Mouse (Mus musculus) adrenal gland, postnatal 25 days (tissue): ENCODE measurements around the gene Cd79b. TPM values are rescaled to one million over a fixed set of nuclear protein-coding genes. Genes with fewer than 3 reads are reported as not detected.
A peak's percentile ranks its signal among the peaks of the same experiment; 100 is the strongest.

Experiments used
- DNase-seq: peaks from one replicate; pipeline ENCODE4 v3.0.0; 2021; ENCODE audit warnings: mixed read lengths
- total RNA-seq: library from RNA; stranded (reverse); gene quantifications from 2 replicates; pipeline ENCODE4 v1.2.3, GENCODE M21; 2021

Gene Cd79b
- total RNA-seq, 1 experiment from 2014 or later: 1.4 TPM

- no peak for DNase-seq
These were observed 4.1 kb upstream of the Cd79b start for GRCm38 (mm10) chr11:106318406-106319366.

DNA sequence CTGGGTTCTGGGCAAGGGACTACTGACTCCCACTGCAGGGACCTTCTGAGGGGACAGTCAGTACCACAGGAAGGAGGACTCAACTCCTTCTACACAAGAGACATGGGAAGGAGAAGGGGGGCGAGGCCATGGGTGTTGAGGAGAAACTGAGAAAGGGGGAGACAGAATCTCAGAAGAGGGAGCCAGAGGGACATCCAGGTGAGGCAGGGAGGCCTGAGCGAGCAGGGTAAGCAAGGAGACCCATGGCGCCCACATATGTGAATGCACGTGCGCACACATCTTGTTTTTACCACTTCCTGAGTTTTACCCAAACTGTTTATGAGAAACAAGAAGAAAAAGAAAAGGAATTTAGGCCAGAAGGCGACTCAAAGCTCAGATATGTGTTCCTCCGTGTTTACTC is 3.2 kb upstream of the Cd79b start:
- no peak for DNase-seq

- DNase-seq: no peak
These were observed 1.9 kb upstream of the Cd79b start for GRCm38 (mm10) chr11:106316416-106316815.

GRCm38 (mm10) chr11:106313533-106313932 is 1.0 kb downstream of the Cd79b start:
- no peak for DNase-seq

DNA sequence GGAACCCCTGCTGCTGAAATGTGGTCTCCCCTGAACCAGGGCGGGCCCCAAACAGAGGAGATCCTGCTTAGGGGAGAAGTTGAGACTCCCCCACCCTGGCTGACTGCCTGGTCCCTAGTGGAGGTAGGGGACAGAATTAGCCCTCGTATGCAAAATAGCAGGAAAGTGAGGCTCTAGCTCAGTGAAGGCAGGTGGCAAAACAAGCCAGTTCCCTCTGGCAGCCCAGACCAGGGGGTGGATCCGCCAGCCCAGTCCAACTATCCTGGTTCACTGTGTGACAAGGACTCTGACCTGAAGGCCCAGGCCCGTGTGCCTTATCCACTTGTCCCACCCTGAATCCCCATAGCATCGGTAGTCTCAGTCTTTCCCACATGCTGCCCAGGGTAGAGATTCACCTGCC is 4.4 kb downstream of the Cd79b start:
- DNase-seq: no peak

DNA sequence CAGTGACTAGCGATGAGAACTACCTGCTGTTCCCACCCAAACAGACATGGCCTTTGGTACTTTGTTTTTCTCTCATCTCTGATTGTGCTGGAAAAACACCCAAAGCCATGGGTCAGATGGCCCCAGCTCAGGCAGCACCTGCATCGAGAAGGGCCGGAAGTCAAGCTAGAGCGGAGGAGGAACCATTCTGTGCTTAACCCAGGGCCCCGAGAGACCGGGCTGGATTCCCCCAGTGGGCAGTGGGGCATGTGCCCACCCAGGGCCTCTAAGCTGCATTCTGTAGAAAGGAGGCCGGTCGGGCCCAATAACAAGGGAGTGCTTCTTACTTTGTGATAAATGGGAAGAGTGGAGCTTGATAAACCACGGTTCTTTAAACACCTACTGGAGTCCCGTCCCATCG is 6.4 kb downstream of the Cd79b start:
- no peak for DNase-seq

- no peak for DNase-seq
These were observed 7.1 kb downstream of the Cd79b start for GRCm38 (mm10) chr11:106307432-106307831.

GRCm38 (mm10) chr11:106306758-106307157 is 7.8 kb downstream of the Cd79b start:
- no peak for DNase-seq

DNA sequence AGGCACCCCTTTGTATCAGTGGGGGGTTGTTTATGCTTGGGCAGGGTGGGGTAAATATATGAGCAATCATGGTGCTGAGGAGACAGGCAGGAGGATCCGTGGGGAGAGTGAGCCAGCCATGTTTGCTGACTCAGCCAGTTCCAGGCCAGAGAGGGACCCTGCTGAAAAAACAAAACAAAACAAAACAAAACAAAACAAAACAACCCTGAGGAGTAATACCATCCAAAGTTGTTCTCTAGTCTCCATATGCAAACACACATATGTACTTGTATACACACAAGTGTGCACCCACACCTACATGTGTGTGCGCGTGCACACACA is 8.5 kb downstream of the Cd79b start:
- DNase-seq: no peak

- DNase-seq: no peak
These were observed 9.1 kb downstream of the Cd79b start for GRCm38 (mm10) chr11:106305348-106306064.

DNA sequence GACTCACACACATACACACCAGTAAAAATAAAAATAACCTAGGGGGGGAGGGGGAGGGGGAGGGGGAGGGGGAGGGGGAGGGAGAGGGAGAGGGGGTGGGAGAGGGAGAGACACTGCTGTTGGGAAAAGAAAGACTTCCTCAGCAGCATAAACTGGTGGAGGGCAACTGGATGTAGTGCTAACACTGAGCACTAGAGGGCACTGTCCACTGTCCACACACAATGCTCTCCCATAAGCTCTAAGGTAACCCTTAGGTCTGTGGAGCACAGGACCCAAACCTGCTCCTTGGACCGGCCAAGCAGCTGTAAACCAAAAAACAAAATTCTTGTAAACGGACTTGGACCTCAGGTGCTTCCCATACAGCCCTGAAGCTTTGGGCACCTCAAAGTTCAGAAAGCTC is 11.9 kb downstream of the Cd79b start:
- DNase-seq: peak; percentile 59

- DNase-seq: no peak
These were observed 12.8 kb downstream of the Cd79b start, which contains the start of gene Gh for GRCm38 (mm10) chr11:106301765-106302164. Gene Gh (minus strand): TSS chr11:106301865.

- DNase-seq: no peak
These were observed 22.7 kb downstream of the Cd79b start for GRCm38 (mm10) chr11:106291861-106292260.

DNA sequence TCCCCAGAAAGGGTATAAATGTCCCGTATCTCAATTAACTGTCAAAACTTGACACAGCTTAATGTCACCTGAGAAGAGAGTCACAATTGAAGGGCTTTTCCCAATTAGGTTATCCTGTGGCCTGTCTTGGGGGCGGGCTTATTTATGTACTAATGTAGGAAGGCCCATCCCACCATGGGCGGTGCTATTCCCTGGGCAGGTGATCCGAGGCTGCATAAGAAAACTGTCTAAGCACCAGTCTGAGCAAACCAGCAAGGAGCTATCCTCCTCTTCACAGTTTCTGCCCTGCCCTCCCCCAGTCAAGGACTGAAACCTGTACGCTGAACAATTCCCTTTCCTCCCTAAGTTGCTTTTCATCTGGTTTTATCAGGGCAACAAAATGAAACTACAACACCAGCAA is 24.2 kb downstream of the Cd79b start:
- no peak for DNase-seq

DNA sequence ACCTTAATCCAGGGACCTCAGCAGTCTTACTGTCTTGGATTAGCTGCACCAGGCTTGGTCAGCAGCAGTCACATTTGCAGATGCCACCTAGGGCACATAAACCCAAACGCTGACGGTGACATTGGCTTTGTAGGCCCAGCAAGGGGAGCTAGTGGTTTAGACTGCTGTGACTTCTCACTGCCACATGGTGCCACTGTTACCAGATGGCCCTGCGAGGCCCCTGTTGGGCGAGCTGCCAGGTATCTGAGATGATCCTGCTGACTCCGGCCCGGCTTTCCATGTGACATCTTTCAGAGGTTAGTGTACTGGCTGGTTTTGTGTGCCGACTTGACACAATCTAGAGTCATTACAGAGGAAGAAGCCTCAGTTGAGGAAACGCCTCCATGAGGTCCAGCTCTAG is 25.2 kb downstream of the Cd79b start:
- peak; percentile 89 for DNase-seq

- DNase-seq: no peak
These were observed 27.6 kb downstream of the Cd79b start for GRCm38 (mm10) chr11:106286987-106287386.

- DNase-seq: no peak
These were observed 28.4 kb downstream of the Cd79b start for GRCm38 (mm10) chr11:106286206-106286605.

- DNase-seq: no peak
These were observed 30.4 kb downstream of the Cd79b start for GRCm38 (mm10) chr11:106284126-106284525.

DNA sequence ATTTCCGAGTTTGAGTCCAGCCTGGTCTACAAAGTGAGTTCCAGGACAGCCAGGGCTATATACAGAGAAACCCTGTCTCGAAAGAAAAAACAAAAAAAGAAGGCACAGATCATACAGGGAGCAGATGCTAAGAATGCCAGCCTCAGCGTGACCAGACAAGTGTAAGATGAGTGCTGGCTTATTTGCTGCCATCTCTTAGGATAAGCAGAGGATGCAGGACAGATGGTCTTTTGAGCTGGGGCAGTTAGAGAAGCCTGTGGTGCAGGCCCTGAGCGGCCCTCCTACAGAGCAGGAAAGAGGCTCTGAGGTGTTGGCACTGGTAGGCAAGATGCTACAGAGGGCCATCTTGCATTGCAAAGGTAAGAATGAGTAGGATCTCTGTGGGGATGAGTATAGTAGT is 31.2 kb downstream of the Cd79b start:
- no peak for DNase-seq

DNA sequence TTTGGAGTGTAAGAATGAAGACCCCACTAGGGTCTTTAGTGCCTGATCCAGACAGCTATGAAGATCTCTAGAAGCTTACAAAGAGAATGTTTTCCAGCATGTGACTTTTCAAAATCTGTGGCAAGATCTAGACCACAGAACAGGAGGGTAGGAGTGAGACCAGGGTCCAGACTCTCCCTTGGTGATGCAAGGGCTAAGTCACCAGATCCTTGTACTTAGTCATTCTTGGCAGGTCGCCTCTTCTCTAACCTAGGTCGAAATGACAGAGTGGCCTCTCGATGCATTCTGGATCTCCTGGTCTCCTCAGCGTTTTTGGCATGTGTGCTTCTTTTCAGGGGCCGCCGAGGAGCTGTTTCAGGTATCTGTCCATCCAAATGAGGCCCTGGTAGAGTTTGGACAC is 32.1 kb downstream of the Cd79b start:
- no peak for DNase-seq

DNA sequence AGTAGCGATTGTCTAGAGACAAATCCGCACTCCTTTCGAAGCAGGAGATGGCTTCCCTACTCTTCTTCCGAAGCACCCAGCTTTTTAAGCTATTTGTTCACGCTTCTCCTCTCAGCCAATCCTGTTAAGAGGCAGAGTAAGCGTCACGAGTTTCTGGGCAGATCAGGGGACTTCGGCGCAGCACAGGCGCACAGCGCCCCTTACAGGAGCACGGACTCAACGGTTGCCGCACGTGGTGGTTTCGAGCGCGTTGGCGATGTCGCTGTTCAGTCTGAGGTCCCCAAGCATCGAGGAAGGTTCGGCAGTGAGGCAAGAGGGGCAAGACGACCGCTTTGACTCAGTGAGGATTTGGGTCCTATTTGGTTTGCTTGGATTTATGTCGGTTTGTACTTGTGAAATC is 38.1 kb downstream of the Cd79b start, which contains the start of gene Tcam1:
TSS of gene Tcam1 (plus strand) at position 219 of the 400 bp plus-strand sequence.
- peak; percentile 91 for DNase-seq

GRCm38 (mm10) chr11:106274971-106275411 is 39.6 kb downstream of the Cd79b start:
- DNase-seq: no peak

DNA sequence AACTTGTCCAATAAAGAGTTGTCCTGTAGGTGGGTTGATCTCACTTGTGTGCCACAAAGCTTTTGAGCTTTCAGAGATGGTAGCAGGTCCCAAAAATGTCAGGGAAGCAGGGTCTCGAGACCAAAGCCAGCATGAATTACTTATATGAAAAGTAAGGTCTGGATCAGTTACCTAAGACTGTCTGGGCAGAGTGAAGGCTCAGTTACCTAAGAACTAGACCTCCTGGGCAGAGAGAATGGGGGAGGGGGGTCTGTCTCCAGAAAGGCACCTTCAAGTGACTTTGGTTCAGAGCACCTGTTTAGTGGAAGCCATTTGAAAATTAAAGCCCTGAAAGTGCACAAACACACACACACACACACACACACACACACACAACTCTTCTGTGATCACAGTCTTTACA is 40.2 kb downstream of the Cd79b start:
- DNase-seq: no peak
